Mouse (Mus musculus) ES-E14 (cell line): ENCODE data around the gene Adamts14.

Source experiments
- HCFC1 ChIP-seq: IDR thresholded peaks from 2 replicates; pipeline ENCODE4 v1.6.1; 2012; ENCODE audit warnings: low read length, inconsistent platforms, borderline replicate concordance; ENCODE audit not compliant: insufficient read depth
- MAFK ChIP-seq: IDR thresholded peaks from 2 replicates; pipeline ENCODE4 v1.6.1; 2014; ENCODE audit warnings: mild to moderate bottlenecking, low read depth, low read length, inconsistent platforms; ENCODE audit not compliant: insufficient read depth
- ZC3H11A ChIP-seq: IDR thresholded peaks from 2 replicates; pipeline ENCODE4 v1.6.1; 2012; ENCODE audit warnings: low read depth, mild to moderate bottlenecking, inconsistent platforms, low read length, borderline replicate concordance
- ZNF384 ChIP-seq: IDR thresholded peaks from 2 replicates; pipeline ENCODE4 v1.6.1; 2012; ENCODE audit warnings: low read depth, low read length, inconsistent platforms

GRCm38 (mm10) chr10:61237391-61237785, 35.9 kb downstream of the Adamts14 start:
- TF ChIP-seq HCFC1 (no peak), ZNF384 (no peak), ZC3H11A (no peak), MAFK (no peak)
